Mouse (Mus musculus): ENCODE data around the gene Il10rb. TPM values are rescaled to one million over a fixed set of nuclear protein-coding genes. Genes with fewer than 3 reads are reported as not detected.
A peak's percentile ranks its signal among the peaks of the same experiment; 100 is the strongest.

Il10rb gene
- polyA plus RNA-seq, 1 experiment = 13.7 TPM

DNA sequence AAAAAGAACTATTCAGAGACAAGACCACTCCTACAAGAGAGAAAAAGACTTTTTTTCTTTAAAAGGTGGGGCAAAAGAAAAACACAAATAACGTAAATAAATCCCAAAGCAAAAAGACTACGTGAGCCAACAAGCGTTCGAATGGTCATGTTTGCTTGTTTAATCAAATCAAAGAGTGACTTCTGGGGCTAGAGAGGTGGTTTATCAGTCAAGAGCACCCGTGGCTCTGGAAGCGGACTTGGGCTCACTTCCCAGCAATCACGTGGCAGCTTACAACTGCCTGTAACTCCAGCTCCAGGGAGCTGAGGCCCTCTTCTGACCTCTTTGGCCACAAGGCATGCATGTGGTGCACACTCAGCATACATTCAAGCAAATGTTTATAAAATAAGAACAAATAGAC, 35.4 kb downstream of the Il10rb start:
- no peak overlapping the region for H3ac ChIP-seq (ENCODE audit: control insufficient read depth, insufficient read length)
- no peak for TF ChIP-seq SRF (IDR thresholded peaks at IDR 0.05; ENCODE audit: control insufficient read depth, insufficient read length, low read depth)
- TF ChIP-seq USF1 (IDR thresholded peaks at IDR 0.05; ENCODE audit: low read depth) = peak; percentile 45
- H3K79me2 ChIP-seq (ENCODE audit: control insufficient read depth, insufficient read depth) = no peaks in the 10 kb centered on the region
- H3K4me3 ChIP-seq = no peak overlapping the region
- peaks cover 21% of the 10 kb centered on the region for H3K27me3 ChIP-seq (ENCODE audit: control insufficient read depth, insufficient read depth, insufficient read length)
- no peak overlapping the region for H3K4me2 ChIP-seq (ENCODE audit: low read depth)
- H3K36me3 ChIP-seq (ENCODE audit: control insufficient read depth, insufficient read depth) = no peaks in the 10 kb centered on the region

- H3ac ChIP-seq (ENCODE audit: control insufficient read depth, insufficient read length) = no peak overlapping the region
- TF ChIP-seq MYOD1 (IDR thresholded peaks at IDR 0.05; ENCODE audit: control insufficient read depth in 1 of 3, insufficient read length in 2 of 3, low read depth in 2 of 3) = no peak
- no peak for TF ChIP-seq CEBPB (IDR thresholded peaks at IDR 0.05; ENCODE audit: insufficient read depth, poor library complexity, severe bottlenecking)
- no peak for TF ChIP-seq USF1 (IDR thresholded peaks at IDR 0.05; ENCODE audit: low read depth)
- no peak for TF ChIP-seq MYOG (IDR thresholded peaks at IDR 0.05; ENCODE audit: control insufficient read depth in 1 of 3, insufficient read depth in 1 of 3, insufficient read length in 2 of 3, low read depth in 2 of 3)
- no peak for TF ChIP-seq POLR2AphosphoS2 (IDR thresholded peaks at IDR 0.05; ENCODE audit: insufficient read length, low read depth)
- no peak for TF ChIP-seq REST (IDR thresholded peaks at IDR 0.05; ENCODE audit: insufficient read depth, insufficient read length)
Measured at GRCm38 (mm10) chr16:91441811-91442240, 35.9 kb downstream of the Il10rb start.

GRCm38 (mm10) chr16:91442446-91442845, 36.5 kb downstream of the Il10rb start:
- Histone ChIP-seq H3K4me2 (ENCODE audit: low read depth) (no peak overlapping the region), H3K4me3 (no peak overlapping the region), H3ac (ENCODE audit: control insufficient read depth, insufficient read length) (no peak overlapping the region), H3K79me2 (ENCODE audit: control insufficient read depth, insufficient read depth) (no peaks in the 10 kb centered on the region), H3K36me3 (ENCODE audit: control insufficient read depth, insufficient read depth) (no peaks in the 10 kb centered on the region), H3K27me3 (ENCODE audit: control insufficient read depth, insufficient read depth, insufficient read length) (peaks cover 21% of the 10 kb centered on the region)
- no peak for TF ChIP-seq SRF (IDR thresholded peaks at IDR 0.05; ENCODE audit: control insufficient read depth, insufficient read length, low read depth)
- TF ChIP-seq TCF12 (IDR thresholded peaks at IDR 0.05; ENCODE audit: insufficient read depth, poor library complexity, severe bottlenecking) = no peak

More at GRCm38 (mm10) chr16:91441811-91442240, 35.9 kb downstream of the Il10rb start:
- Histone ChIP-seq H3K4me2 (ENCODE audit: low read depth) (no peak overlapping the region), H3K36me3 (ENCODE audit: control insufficient read depth, insufficient read depth) (no peaks in the 10 kb centered on the region), H3K4me3 (no peak overlapping the region), H3K79me2 (ENCODE audit: control insufficient read depth, insufficient read depth) (no peaks in the 10 kb centered on the region), H3K27me3 (ENCODE audit: control insufficient read depth, insufficient read depth, insufficient read length) (peaks cover 21% of the 10 kb centered on the region)

DNA sequence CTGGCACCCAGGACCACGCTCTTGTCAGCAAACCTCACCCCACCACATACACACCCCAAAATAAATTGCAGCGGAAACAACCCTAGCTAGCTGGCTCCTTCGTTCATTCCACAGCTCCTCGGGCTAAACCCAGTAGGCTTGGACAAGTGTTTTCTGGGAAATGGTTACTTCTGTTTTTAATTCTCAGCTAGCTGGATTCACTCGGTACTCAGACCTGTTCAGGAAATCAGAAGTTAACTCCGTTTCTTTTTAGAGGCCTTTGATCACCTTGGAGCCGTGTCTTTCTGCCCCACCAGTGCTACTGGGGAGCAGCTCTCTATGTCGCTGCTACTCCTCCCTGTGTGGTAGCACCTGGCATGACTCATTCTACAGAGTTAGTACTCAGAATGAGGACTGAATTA, 37.2 kb downstream of the Il10rb start:
- Histone ChIP-seq H3K4me3 (no peak overlapping the region), H3K36me3 (ENCODE audit: control insufficient read depth, insufficient read depth) (no peaks in the 10 kb centered on the region)
- no peak for TF ChIP-seq CEBPB (IDR thresholded peaks at IDR 0.05; ENCODE audit: insufficient read depth, poor library complexity, severe bottlenecking)
- no peak for TF ChIP-seq POLR2A (IDR thresholded peaks at IDR 0.05; ENCODE audit: insufficient read length, low read depth)
- no peak for TF ChIP-seq MYOG (IDR thresholded peaks at IDR 0.05; ENCODE audit: control insufficient read depth in 1 of 3, insufficient read depth in 1 of 3, insufficient read length in 2 of 3, low read depth in 2 of 3)
- TF ChIP-seq SRF (IDR thresholded peaks at IDR 0.05; ENCODE audit: control insufficient read depth, insufficient read length, low read depth) = no peak
- no peak for TF ChIP-seq REST (IDR thresholded peaks at IDR 0.05; ENCODE audit: insufficient read depth, insufficient read length)
- no peak for TF ChIP-seq E2F4 (IDR thresholded peaks at IDR 0.05; ENCODE audit: insufficient read depth)
- no peak for TF ChIP-seq MAX (IDR thresholded peaks at IDR 0.05; ENCODE audit: low read depth)
- no peak for TF ChIP-seq TCF3 (IDR thresholded peaks at IDR 0.05; ENCODE audit: insufficient read length, low read depth)
- TF ChIP-seq POLR2AphosphoS2 (IDR thresholded peaks at IDR 0.05; ENCODE audit: insufficient read length, low read depth) = no peak
- no peak for TF ChIP-seq USF1 (IDR thresholded peaks at IDR 0.05; ENCODE audit: low read depth)
- TF ChIP-seq MYOD1 (IDR thresholded peaks at IDR 0.05; ENCODE audit: control insufficient read depth in 1 of 3, insufficient read length in 2 of 3, low read depth in 2 of 3) = no peak
- TF ChIP-seq TCF12 (IDR thresholded peaks at IDR 0.05; ENCODE audit: insufficient read depth, poor library complexity, severe bottlenecking) = no peak

GRCm38 (mm10) chr16:91444847-91445246, 38.9 kb downstream of the Il10rb start:
- Histone ChIP-seq H3K27me3 (ENCODE audit: control insufficient read depth, insufficient read depth, insufficient read length) (peaks cover 17% of the 10 kb centered on the region), H3K36me3 (ENCODE audit: control insufficient read depth, insufficient read depth) (no peaks in the 10 kb centered on the region), H3K79me2 (ENCODE audit: control insufficient read depth, insufficient read depth) (no peaks in the 10 kb centered on the region), H3K4me3 (no peak overlapping the region), H3ac (ENCODE audit: control insufficient read depth, insufficient read length) (no peak overlapping the region), H3K4me2 (ENCODE audit: low read depth) (no peak overlapping the region)
- TF ChIP-seq TCF12 (IDR thresholded peaks at IDR 0.05; ENCODE audit: insufficient read depth, poor library complexity, severe bottlenecking) (no peak), POLR2A (IDR thresholded peaks at IDR 0.05; ENCODE audit: insufficient read length, low read depth) (no peak), TCF3 (IDR thresholded peaks at IDR 0.05; ENCODE audit: insufficient read length, low read depth) (no peak), CEBPB (IDR thresholded peaks at IDR 0.05; ENCODE audit: insufficient read depth, poor library complexity, severe bottlenecking) (no peak), E2F4 (IDR thresholded peaks at IDR 0.05; ENCODE audit: insufficient read depth) (no peak), SRF (IDR thresholded peaks at IDR 0.05; ENCODE audit: control insufficient read depth, insufficient read length, low read depth) (no peak), POLR2AphosphoS2 (IDR thresholded peaks at IDR 0.05; ENCODE audit: insufficient read length, low read depth) (no peak), MAX (IDR thresholded peaks at IDR 0.05; ENCODE audit: low read depth) (no peak), REST (IDR thresholded peaks at IDR 0.05; ENCODE audit: insufficient read depth, insufficient read length) (no peak), MYOD1 (IDR thresholded peaks at IDR 0.05; ENCODE audit: control insufficient read depth in 1 of 3, insufficient read length in 2 of 3, low read depth in 2 of 3) (no peak), USF1 (IDR thresholded peaks at IDR 0.05; ENCODE audit: low read depth) (no peak), MYOG (IDR thresholded peaks at IDR 0.05; ENCODE audit: control insufficient read depth in 1 of 3, insufficient read depth in 1 of 3, insufficient read length in 2 of 3, low read depth in 2 of 3) (no peak)

More for the DNA sequence above, 37.2 kb downstream of the Il10rb start:
- H3K4me2 ChIP-seq (ENCODE audit: low read depth) = no peak overlapping the region
- H3K27me3 ChIP-seq (ENCODE audit: control insufficient read depth, insufficient read depth, insufficient read length) = peaks cover 21% of the 10 kb centered on the region
- H3K79me2 ChIP-seq (ENCODE audit: control insufficient read depth, insufficient read depth) = no peaks in the 10 kb centered on the region
- H3ac ChIP-seq (ENCODE audit: control insufficient read depth, insufficient read length) = no peak overlapping the region
